Comparison of ENCODE assay signal across 18 mouse cellular contexts in the genomic region with DNA sequence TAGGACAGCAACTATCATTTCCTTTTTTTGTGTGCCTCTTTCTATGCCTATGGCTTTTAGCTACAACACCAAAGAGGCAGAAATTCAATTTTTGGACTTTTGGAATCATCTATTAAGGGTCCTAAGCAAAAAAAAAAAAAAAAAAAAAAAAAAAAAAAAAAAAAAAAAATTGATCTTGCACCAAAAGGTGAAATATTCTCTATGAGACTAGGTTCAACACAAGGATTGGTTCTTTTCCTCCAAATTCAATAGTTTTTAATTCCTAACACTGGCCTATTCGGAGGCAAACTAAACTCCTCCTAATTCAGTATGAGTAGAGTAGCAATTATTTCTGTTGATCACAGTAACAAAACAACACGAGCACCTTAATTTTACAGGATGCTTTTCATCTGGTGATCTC.
"Had no signal": no experiment of that assay in that cellular context is flagged by ENCODE, and none has a peak within 500 bp of the region (broad histone marks: within the 10 kb centered on the region; RNA-seq: fewer than 3 reads in every experiment).

No protein-coding gene starts in this region.

- ATAC-seq: midbrain, embryonic 16.5 days had no signal

- H3K4me2 ChIP-seq: lung, embryonic 14.5 days; midbrain, embryonic 12.5 days; neural tube, embryonic 13.5 days; neural tube, embryonic 15.5 days had no signal

- H3K27me3 ChIP-seq: midbrain, embryonic 12.5 days; neural tube, embryonic 13.5 days; neural tube, embryonic 15.5 days had no signal

- H3K9ac ChIP-seq: lung, embryonic 14.5 days; midbrain, embryonic 12.5 days; neural tube, embryonic 13.5 days; neural tube, embryonic 15.5 days had no signal

- DNase-seq: lung, embryonic 14.5 days; lung, postnatal 10 days; lung, postnatal 4 days; midbrain, embryonic 14.5 days; retina, postnatal 1 day; right cerebral cortex, adult 18-20 months; right cerebral cortex, postnatal 25 days; right cerebral cortex, postnatal 4 days; spleen, adult 18-20 months; thymus, adult 18-20 months; thymus, postnatal 14 days; thymus, postnatal 36 days had no signal

- H3K4me3 ChIP-seq: midbrain, embryonic 10.5 days; midbrain, embryonic 12.5 days; myocyte; neural tube, embryonic 13.5 days; neural tube, embryonic 15.5 days had no signal

- H3K27ac ChIP-seq: midbrain, embryonic 10.5 days; midbrain, embryonic 12.5 days; neural tube, embryonic 13.5 days; neural tube, embryonic 15.5 days had no signal

- H3K9me3 ChIP-seq: midbrain, embryonic 10.5 days; midbrain, embryonic 12.5 days; neural tube, embryonic 13.5 days; neural tube, embryonic 15.5 days had no signal
